Mouse (Mus musculus): Measurements from ENCODE around the gene Pigb.

- TF ChIP-seq CTCF (IDR thresholded peaks at IDR 0.05; ENCODE audit: borderline replicate concordance, insufficient read depth, low read depth, low read length) (no peak), POLR2A (IDR thresholded peaks at IDR 0.05; ENCODE audit: borderline replicate concordance, insufficient read depth, low read length) (no peak)
These were observed 25.5 kb downstream of the Pigb start for GRCm38 (mm10) chr9:73014724-73015123.

Data from cerebellum, adult 2 months (tissue).